Mouse (Mus musculus) hindbrain, embryonic 14.5 days (tissue): ENCODE results near the gene Wrap53. TPM values are rescaled to one million over a fixed set of nuclear protein-coding genes. Genes with fewer than 3 reads are reported as not detected.
A peak's percentile ranks its signal among the peaks of the same experiment; 100 is the strongest.

Experiments
- ATAC-seq: fragments of 200-750 bp; cut with Nextera tagmentation; 2 replicates; pipeline ENCODE4 v1.8.0; 2017; ENCODE audit warnings: moderate number of reproducible peaks, mild to moderate bottlenecking, moderate TSS enrichment, moderate library complexity; ENCODE audit not compliant: low FRiP score
- DNase-seq: peaks from one replicate; pipeline ENCODE4 v3.0.0-alpha.2; 2015; ENCODE audit warnings: low spot score
- H3K27ac ChIP-seq: fragments of 300-500 bp; sonication (generic); 2 replicates; pipeline ENCODE4 v1.5.1; 2014; ENCODE audit warnings: mild to moderate bottlenecking, moderate library complexity
- H3K27me3 ChIP-seq: fragments of 300-500 bp; sonication (generic); 2 replicates; pipeline ENCODE4 v1.6.1; 2014; ENCODE audit warnings: mild to moderate bottlenecking, low read length, mixed read lengths; ENCODE audit not compliant: control insufficient read depth, insufficient read depth
- H3K36me3 ChIP-seq: fragments of 300-500 bp; sonication (generic); replicated peaks from 2 replicates; pipeline ENCODE4 v1.6.1; 2014; ENCODE audit not compliant: control insufficient read depth, insufficient read depth
- H3K4me1 ChIP-seq: fragments of 300-500 bp; sonication (generic); replicated peaks from 2 replicates; pipeline ENCODE4 v1.6.1; 2014; ENCODE audit warnings: antibody characterized with exemption, low read length, mixed read lengths; ENCODE audit not compliant: control insufficient read depth, insufficient read depth
- H3K4me2 ChIP-seq: fragments of 300-500 bp; sonication (generic); replicated peaks from 2 replicates; pipeline ENCODE4 v1.6.1; 2014; ENCODE audit warnings: mild to moderate bottlenecking, moderate library complexity
- H3K4me3 ChIP-seq: fragments of 300-500 bp; sonication (generic); replicated peaks from 2 replicates; pipeline ENCODE4 v1.5.1; 2014; ENCODE audit warnings: mild to moderate bottlenecking, low read length
- H3K9ac ChIP-seq: fragments of 300-500 bp; sonication (generic); 2 replicates; pipeline ENCODE4 v1.6.1; 2014
- H3K9me3 ChIP-seq: fragments of 300-500 bp; sonication (generic); 2 replicates; pipeline ENCODE4 v1.6.1; 2016; ENCODE audit warnings: low read length; ENCODE audit not compliant: control insufficient read depth
- WGBS: fragments of 180-500 bp; shearing (Covaris S2); extraction: QIAGEN DNeasy Blood & Tissue Kit; methylation state at CpG from one replicate; pipeline ENCODE4 v1.1.7; 2014; 5-methylcytosine and 5-hydroxymethylcytosine counted together
- polyA plus RNA-seq: library from polyadenylated mRNA; unstranded; fragments of >200 nt; fragmentation: Nextera tagmentation; extraction: Ambion mirVana; gene quantifications from 2 replicates; pipeline ENCODE4 v1.2.1, GENCODE M21; 2014

Wrap53 gene
- polyA plus RNA-seq, 1 experiment from 2014 or later = 16.8 TPM

DNA sequence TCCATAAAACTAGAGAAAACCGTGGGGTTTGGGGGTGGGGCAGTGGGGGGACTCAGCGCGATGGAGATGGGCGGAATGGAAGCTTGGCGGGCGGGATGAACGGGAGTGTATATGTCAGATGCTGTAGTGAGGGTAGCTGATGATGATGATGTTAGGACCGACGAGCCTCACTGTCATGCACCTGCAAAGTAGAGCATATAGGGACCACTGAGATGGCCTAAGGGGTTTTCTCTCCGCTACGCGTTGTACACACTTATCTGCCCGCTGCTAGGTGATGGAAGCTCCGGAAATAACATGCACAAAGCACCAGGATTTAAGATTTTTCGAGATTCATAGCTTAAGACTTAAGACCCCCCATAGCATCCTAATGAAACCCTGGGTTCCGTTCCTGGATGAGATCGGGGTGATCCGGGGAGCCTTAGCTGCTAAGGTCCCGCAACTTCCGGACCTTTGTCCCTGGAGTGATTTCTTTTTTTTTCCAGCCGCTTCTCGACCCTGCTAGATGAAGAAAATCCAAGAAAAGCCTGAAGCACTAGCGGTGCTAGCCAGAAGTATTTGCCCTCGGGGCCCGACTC is 604 bp upstream of the Wrap53 start:
- 0 out of 2 replicates have a peak, but pooled peaks cover 10% of the 10 kb centered on the region for H3K36me3 ChIP-seq
- peak overlapping the region; percentile 82 for H3K9ac ChIP-seq
- no peaks in the 10 kb centered on the region for H3K27me3 ChIP-seq
- peak overlapping the region; percentile 78 for H3K4me3 ChIP-seq
- peak overlapping the region; percentile 88 for H3K27ac ChIP-seq
- DNase-seq (peak; percentile 26), ATAC-seq (peak; percentile 18)
- H3K9me3 ChIP-seq = no peaks in the 10 kb centered on the region
- peaks cover 29% of the 10 kb centered on the region for H3K4me1 ChIP-seq
- under 1% methylated on average over 25 of the region's 25 CpGs for WGBS
- H3K4me2 ChIP-seq = peak overlapping the region; percentile 94

DNA sequence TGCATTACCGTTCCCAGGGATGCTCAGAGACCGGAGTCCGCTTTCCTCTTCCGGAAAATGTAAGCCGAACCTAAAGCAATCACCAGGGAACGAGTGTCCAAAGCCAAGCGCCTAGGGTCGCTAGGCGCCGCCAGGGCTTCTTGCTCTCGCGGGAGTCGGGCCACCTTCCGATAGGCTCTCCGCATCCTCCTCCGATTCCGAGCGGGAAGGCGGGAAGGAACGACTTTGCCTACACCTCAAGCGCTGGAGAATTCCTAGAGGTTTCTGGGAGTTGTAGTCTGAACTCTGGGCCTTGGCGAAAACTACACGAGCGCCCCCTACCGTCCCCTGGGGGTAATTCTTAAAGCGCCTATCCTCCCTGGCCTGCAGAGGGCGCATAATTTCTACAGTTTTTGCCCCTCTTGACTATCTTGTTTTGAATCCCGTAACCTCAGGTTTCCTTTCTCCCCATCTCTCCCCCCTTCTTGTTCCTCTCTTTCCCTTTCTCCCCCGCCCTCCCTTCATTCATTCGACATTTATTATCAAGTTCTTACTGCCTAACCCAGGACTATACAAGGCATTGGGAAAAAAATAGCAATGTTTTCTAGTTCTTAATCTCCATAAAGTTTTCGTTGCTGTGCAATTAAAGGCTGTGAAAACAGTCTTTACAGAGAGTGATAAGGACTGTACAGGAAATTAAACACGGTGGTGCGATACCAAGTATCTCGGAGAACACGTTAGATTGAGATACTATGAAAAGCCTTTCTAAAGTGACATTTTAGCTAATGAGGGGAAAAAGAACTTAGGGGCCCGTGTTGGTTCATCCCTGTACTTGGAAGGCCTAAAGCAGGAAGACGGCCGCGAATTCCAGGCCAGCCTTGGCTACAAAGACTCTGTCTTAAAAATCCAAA is 682 bp downstream of the Wrap53 start:
- H3K27ac ChIP-seq = peak overlapping the region; percentile 88
- 3% methylated on average over 39 of the region's 39 CpGs for WGBS
- peak overlapping the region; percentile 94 for H3K4me2 ChIP-seq
- H3K9ac ChIP-seq = peak overlapping the region; percentile 82
- ATAC-seq (peak; percentile 91), DNase-seq (peak; percentile 99)
- no peaks in the 10 kb centered on the region for H3K9me3 ChIP-seq
- H3K27me3 ChIP-seq = no peaks in the 10 kb centered on the region
- peaks cover 29% of the 10 kb centered on the region for H3K4me1 ChIP-seq
- H3K4me3 ChIP-seq = peak overlapping the region; percentile 78
- 0 out of 2 replicates have a peak, but pooled peaks cover 14% of the 10 kb centered on the region for H3K36me3 ChIP-seq

DNA sequence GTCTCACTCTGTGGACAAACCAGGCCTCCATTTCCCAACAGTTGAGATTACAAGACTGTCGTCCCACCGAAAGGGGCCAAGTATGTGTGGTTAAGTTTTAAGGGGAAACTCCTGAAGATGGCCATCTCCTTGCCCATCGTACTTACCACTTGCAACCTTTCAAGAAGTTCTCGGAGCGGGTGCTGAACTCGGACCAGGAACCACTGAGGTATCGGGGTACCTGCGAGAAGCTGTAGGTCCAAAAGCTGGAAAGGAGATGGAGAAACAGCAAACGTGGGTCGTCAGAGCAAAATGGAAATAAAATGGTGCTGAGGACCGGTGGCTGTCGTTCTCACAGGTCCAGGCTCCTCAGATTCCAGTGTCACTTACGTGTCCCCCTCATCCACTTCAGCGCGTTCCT is 1.8 kb downstream of the Wrap53 start:
- ATAC-seq = no peak
- 15% methylated on average over 15 of the region's 15 CpGs for WGBS

DNA sequence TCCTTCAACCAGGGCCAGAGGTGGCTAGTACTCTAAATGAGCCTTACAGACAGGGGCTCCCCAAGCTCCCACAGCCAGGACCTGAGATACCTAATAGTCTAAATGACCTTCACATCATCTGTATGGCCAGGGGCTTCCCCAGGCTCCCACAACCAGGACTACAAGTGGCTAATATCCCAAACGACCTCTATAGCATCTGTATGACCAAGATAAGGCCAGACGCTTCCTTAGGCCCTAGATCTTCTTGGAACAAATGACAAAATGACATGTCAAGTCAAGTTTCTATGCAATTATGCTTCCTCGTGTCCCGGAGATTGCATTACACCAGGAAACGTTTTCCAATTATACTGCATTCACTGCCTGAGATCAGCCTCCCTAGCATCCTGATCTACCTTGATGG is 3.7 kb downstream of the Wrap53 start:
- no peak overlapping the region for H3K4me3 ChIP-seq
- peaks cover 19% of the 10 kb centered on the region for H3K36me3 ChIP-seq
- H3K9me3 ChIP-seq = no peaks in the 10 kb centered on the region
- peaks cover 20% of the 10 kb centered on the region for H3K4me1 ChIP-seq
- no peaks in the 10 kb centered on the region for H3K27me3 ChIP-seq
- ATAC-seq (no peak), DNase-seq (no peak)
- 81% methylated on average over 5 of the region's 5 CpGs for WGBS
- H3K9ac ChIP-seq = no peak overlapping the region
- no peak overlapping the region for H3K27ac ChIP-seq
- H3K4me2 ChIP-seq = no peak overlapping the region

More for the DNA sequence above, 1.8 kb downstream of the Wrap53 start:
- Histone ChIP-seq H3K4me2 (peak overlapping the region; percentile 94), H3K9me3 (no peaks in the 10 kb centered on the region), H3K36me3 (0 out of 2 replicates have a peak, but pooled peaks cover 12% of the 10 kb centered on the region), H3K4me3 (peak overlapping the region; percentile 72), H3K27ac (no peak overlapping the region), H3K9ac (peak overlapping the region; percentile 78), H3K4me1 (peaks cover 29% of the 10 kb centered on the region), H3K27me3 (no peaks in the 10 kb centered on the region)
- DNase-seq = no peak

DNA sequence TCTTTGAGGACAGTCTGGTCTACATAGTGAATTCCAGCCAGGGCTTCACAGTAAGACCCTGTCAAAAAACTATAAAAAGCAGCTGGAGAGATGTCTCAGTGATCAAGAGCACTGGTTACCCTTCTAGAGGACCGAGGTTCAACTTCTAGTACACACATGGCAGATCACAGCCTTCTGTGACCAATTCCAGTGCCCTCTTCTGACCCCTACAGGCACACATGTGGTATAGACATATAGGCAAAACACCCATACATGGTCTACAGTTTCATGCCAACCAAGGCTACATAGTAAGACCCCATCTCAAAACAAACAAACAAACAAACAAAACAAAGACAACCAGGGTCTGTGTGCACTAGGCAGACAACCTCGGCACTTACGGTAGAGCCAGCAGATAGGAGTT is 4.8 kb downstream of the Wrap53 start:
- ATAC-seq = no peak
- H3K4me1 ChIP-seq = peaks cover 20% of the 10 kb centered on the region
- 64% methylated on average over 3 of the region's 3 CpGs for WGBS
- no peaks in the 10 kb centered on the region for H3K27me3 ChIP-seq
- H3K4me2 ChIP-seq = no peak overlapping the region; the same call in 1 of the 2 replicates
- DNase-seq = peak; percentile 34
- H3K9me3 ChIP-seq = no peaks in the 10 kb centered on the region
- peaks cover 30% of the 10 kb centered on the region for H3K36me3 ChIP-seq
- H3K4me3 ChIP-seq = no peak overlapping the region
- no peak overlapping the region for H3K27ac ChIP-seq
- H3K9ac ChIP-seq = no peak overlapping the region

DNA sequence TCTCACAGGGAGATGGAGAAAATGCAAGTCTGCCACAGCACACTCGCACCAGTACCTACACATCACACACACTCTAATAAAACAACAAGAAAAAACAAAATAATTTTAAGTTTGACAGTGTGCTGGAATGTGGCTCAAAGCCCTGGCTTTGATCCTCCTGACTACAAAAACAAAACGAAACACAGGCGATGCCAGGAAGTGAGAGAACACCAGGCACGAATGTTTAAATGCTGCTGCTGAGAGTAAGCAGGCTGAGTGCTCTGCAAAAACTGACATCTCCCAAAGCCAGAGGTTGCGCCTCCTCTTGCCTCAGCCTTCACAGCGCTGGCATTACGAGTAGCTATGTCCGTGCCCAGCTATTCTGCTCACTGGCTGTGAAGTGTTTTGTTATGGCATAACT is 14.9 kb downstream of the Wrap53 start:
- H3K4me3 ChIP-seq = no peak overlapping the region
- no peak for ATAC-seq
- H3K36me3 ChIP-seq = peaks cover 45% of the 10 kb centered on the region
- no peaks in the 10 kb centered on the region for H3K27me3 ChIP-seq
- DNase-seq = no peak
- H3K4me1 ChIP-seq = peaks cover 15% of the 10 kb centered on the region
- H3K9ac ChIP-seq = no peak overlapping the region
- no peak overlapping the region for H3K27ac ChIP-seq
- WGBS = 83% methylated on average over 8 of the region's 8 CpGs
- H3K9me3 ChIP-seq = no peaks in the 10 kb centered on the region
- H3K4me2 ChIP-seq = no peak overlapping the region

DNA sequence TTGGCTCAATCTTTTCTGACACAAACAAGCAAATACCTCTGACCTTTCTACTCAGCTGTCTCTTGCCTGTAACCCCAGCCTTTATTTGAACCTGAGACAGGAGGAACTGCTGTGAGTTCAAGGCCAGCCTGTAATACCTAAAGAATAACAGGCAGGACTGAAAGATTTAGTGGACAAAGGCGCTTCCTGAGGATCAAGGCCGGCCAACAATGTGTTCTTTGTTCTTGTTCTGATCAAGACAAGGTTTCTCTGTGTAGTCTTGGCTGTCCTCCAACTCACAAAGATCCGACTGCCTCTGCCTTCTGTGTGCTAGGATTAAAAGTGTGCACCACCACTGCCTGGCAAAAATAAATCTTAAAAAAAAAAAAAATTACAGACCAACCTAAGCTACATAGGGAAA is 15.7 kb downstream of the Wrap53 start:
- H3K9me3 ChIP-seq = no peaks in the 10 kb centered on the region
- WGBS = 46% methylated on average over 3 of the region's 3 CpGs
- H3K36me3 ChIP-seq = peaks cover 39% of the 10 kb centered on the region
- H3K27ac ChIP-seq = no peak overlapping the region
- ATAC-seq (no peak), DNase-seq (no peak)
- H3K4me2 ChIP-seq = no peak overlapping the region
- no peaks in the 10 kb centered on the region for H3K27me3 ChIP-seq
- H3K4me3 ChIP-seq = no peak overlapping the region
- no peak overlapping the region for H3K9ac ChIP-seq
- H3K4me1 ChIP-seq = peaks cover 15% of the 10 kb centered on the region

DNA sequence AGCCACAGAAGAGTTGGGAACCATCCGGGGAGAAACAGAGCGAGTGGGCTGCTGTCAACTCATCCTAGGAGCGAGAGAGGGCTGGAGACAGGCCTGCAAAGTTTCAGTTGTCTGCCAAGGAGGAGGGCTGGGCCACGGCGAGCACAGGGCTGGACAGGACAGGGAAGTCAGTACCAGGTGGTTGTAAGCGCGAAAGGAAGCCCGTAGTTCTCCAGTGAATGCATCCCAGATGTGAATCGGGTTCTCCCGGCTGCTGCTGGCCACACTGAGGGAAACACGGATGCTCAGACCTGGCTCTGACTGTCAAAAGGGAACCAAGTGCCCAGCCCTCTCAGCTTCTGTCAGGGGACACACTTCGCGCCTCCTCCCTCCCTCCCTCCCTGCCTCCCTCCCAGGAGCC is 16.7 kb downstream of the Wrap53 start:
- H3K36me3 ChIP-seq = peaks cover 39% of the 10 kb centered on the region
- H3K4me2 ChIP-seq = no peak overlapping the region
- H3K9me3 ChIP-seq = no peaks in the 10 kb centered on the region
- ATAC-seq (no peak), DNase-seq (no peak)
- WGBS = 87% methylated on average over 13 of the region's 13 CpGs
- no peak overlapping the region for H3K4me3 ChIP-seq
- no peak overlapping the region for H3K27ac ChIP-seq
- H3K4me1 ChIP-seq = peaks cover 24% of the 10 kb centered on the region
- H3K9ac ChIP-seq = no peak overlapping the region
- H3K27me3 ChIP-seq = no peaks in the 10 kb centered on the region
